Mouse (Mus musculus): ENCODE measurements at regions not wholly inside any gene's neighbourhood (a gene's known extent, or its start where the extent isn't known, plus 50 kb on each side); places are given as distances from the start of the nearest gene placed in this dataset.

GRCm38 (mm10) chr10:99681932-99682331 lies 77.5 kb downstream of the Csl start:
- no peaks in the 10 kb centered on the region for H3K36me3 ChIP-seq
- no peaks in the 10 kb centered on the region for H3K9me3 ChIP-seq (replicated peaks)
- no peaks in the 10 kb centered on the region for H3K27me3 ChIP-seq (ENCODE audit: low read depth, poor library complexity, severe bottlenecking)
- DNase-seq (ENCODE audit: low spot score), result no peak
- H3K27ac ChIP-seq, result no peak overlapping the region
- peaks cover 15% of the 10 kb centered on the region for H3K4me1 ChIP-seq
- 86% methylated on average over 4 of the region's 4 CpGs for WGBS
- H3K4me3 ChIP-seq, result no peak overlapping the region

GRCm38 (mm10) chr10:99682350-99682749 lies 77.1 kb downstream of the Csl start:
- no peaks in the 10 kb centered on the region for H3K36me3 ChIP-seq
- peaks cover 19% of the 10 kb centered on the region for H3K4me1 ChIP-seq
- no peaks in the 10 kb centered on the region for H3K27me3 ChIP-seq (ENCODE audit: low read depth, poor library complexity, severe bottlenecking)
- WGBS, result 90% methylated on average over 9 of the region's 9 CpGs
- H3K27ac ChIP-seq, result no peak overlapping the region
- no peaks in the 10 kb centered on the region for H3K9me3 ChIP-seq (replicated peaks)
- H3K4me3 ChIP-seq, result no peak overlapping the region
- DNase-seq (ENCODE audit: low spot score), result no peak

GRCm38 (mm10) chr10:99683310-99683709 lies 76.1 kb downstream of the Csl start:
- Histone ChIP-seq H3K4me3 (no peak overlapping the region), H3K27me3 (ENCODE audit: low read depth, poor library complexity, severe bottlenecking) (no peaks in the 10 kb centered on the region), H3K9me3 (replicated peaks) (no peaks in the 10 kb centered on the region), H3K4me1 (peaks cover 16% of the 10 kb centered on the region), H3K27ac (no peak overlapping the region), H3K36me3 (no peaks in the 10 kb centered on the region)
- DNase-seq (ENCODE audit: low spot score), result no peak
- WGBS, result 51% methylated on average over 3 of the region's 3 CpGs

GRCm38 (mm10) chr10:99685911-99686310 lies 73.5 kb downstream of the Csl start:
- WGBS, result 35% methylated on average over 5 of the region's 5 CpGs
- H3K9me3 ChIP-seq (replicated peaks), result no peaks in the 10 kb centered on the region
- no peak overlapping the region for H3K27ac ChIP-seq
- DNase-seq (ENCODE audit: low spot score), result no peak
- no peaks in the 10 kb centered on the region for H3K27me3 ChIP-seq (ENCODE audit: low read depth, poor library complexity, severe bottlenecking)
- no peak overlapping the region for H3K4me3 ChIP-seq
- peaks cover 15% of the 10 kb centered on the region for H3K4me1 ChIP-seq
- H3K36me3 ChIP-seq, result no peaks in the 10 kb centered on the region

GRCm38 (mm10) chr10:99687011-99687410 lies 72.4 kb downstream of the Csl start:
- no peak overlapping the region for H3K4me3 ChIP-seq
- H3K27me3 ChIP-seq (ENCODE audit: low read depth, poor library complexity, severe bottlenecking), result no peaks in the 10 kb centered on the region
- H3K4me1 ChIP-seq, result peaks cover 12% of the 10 kb centered on the region
- H3K9me3 ChIP-seq (replicated peaks), result no peaks in the 10 kb centered on the region
- no peaks in the 10 kb centered on the region for H3K36me3 ChIP-seq
- 78% methylated on average over 4 of the region's 4 CpGs for WGBS
- no peak overlapping the region for H3K27ac ChIP-seq
- no peak for DNase-seq (ENCODE audit: low spot score)

GRCm38 (mm10) chr10:99697696-99698095 lies 61.8 kb downstream of the Csl start:
- Histone ChIP-seq H3K9me3 (replicated peaks) (no peaks in the 10 kb centered on the region), H3K27ac (no peak overlapping the region), H3K27me3 (ENCODE audit: low read depth, poor library complexity, severe bottlenecking) (no peaks in the 10 kb centered on the region), H3K4me1 (peaks cover 10% of the 10 kb centered on the region), H3K36me3 (no peaks in the 10 kb centered on the region), H3K4me3 (no peak overlapping the region)
- DNase-seq (ENCODE audit: low spot score), result no peak
- WGBS, result 72% methylated on average over 8 of the region's 8 CpGs

- H3K4me1 ChIP-seq, result peaks cover 10% of the 10 kb centered on the region
- H3K27me3 ChIP-seq (ENCODE audit: low read depth, poor library complexity, severe bottlenecking), result no peaks in the 10 kb centered on the region
- no peaks in the 10 kb centered on the region for H3K9me3 ChIP-seq (replicated peaks)
- no peak overlapping the region for H3K4me3 ChIP-seq
- no peak for DNase-seq (ENCODE audit: low spot score)
- H3K27ac ChIP-seq, result no peak overlapping the region
- H3K36me3 ChIP-seq, result no peaks in the 10 kb centered on the region
- 14% methylated on average over 3 of the region's 3 CpGs for WGBS
Observed at GRCm38 (mm10) chr10:99699498-99699897, 60.0 kb downstream of the Csl start.

- no peaks in the 10 kb centered on the region for H3K36me3 ChIP-seq
- H3K4me3 ChIP-seq, result no peak overlapping the region
- no peak overlapping the region for H3K27ac ChIP-seq
- H3K9me3 ChIP-seq (replicated peaks), result no peaks in the 10 kb centered on the region
- H3K27me3 ChIP-seq (ENCODE audit: low read depth, poor library complexity, severe bottlenecking), result no peaks in the 10 kb centered on the region
- peaks cover 10% of the 10 kb centered on the region for H3K4me1 ChIP-seq
- WGBS, result 63% methylated on average over 2 of the region's 2 CpGs
- no peak for DNase-seq (ENCODE audit: low spot score)
Observed at GRCm38 (mm10) chr10:99700052-99700777, 59.2 kb downstream of the Csl start.
